Mouse (Mus musculus): Measurements from ENCODE around the gene Tas1r1. TPM values are rescaled to one million over a fixed set of nuclear protein-coding genes. Genes with fewer than 3 reads are reported as not detected.

Gene Tas1r1
- 1.2 and 1.3 TPM in 2 replicates for polyA plus RNA-seq (2014; fragmentation: Nextera tagmentation; extraction: Ambion mirVana)

GRCm38 (mm10) chr4:152038225-152038984, at the start of gene Tas1r1:
Gene Tas1r1 (minus strand): TSS chr4:152038568.
- peak within 1 kb of the TSS; percentile 99 for H3K4me3 ChIP-seq (replicated peaks; ENCODE audit: low read depth, low read length)
- H3K27ac ChIP-seq (replicated peaks; ENCODE audit: low read depth, low read length), result 0 out of 2 replicates have a peak within 1 kb of the TSS, but pooled peaks have one; percentile 41
- DNase-seq, result no peak
- 49% methylated on average over 10 of the region's 10 CpGs for WGBS
- no peaks in the 10 kb centered on the region for H3K9me3 ChIP-seq (ENCODE audit: control insufficient read depth, low read length)
- H3K4me2 ChIP-seq (ENCODE audit: low read length), result peak within 1 kb of the TSS; percentile 72
- peak within 1 kb of the TSS; percentile 84 for H3K9ac ChIP-seq (replicated peaks; ENCODE audit: low read length)
- H3K4me1 ChIP-seq (ENCODE audit: control insufficient read depth, insufficient read depth, low read length), result peaks cover 8% of the 10 kb centered on the region
- peaks cover 23% of the 10 kb centered on the region for H3K36me3 ChIP-seq (ENCODE audit: control insufficient read depth, insufficient read depth, low read length)
- ATAC-seq (ENCODE audit: low FRiP score, low TSS enrichment), result no peak
- H3K27me3 ChIP-seq (ENCODE audit: control insufficient read depth, insufficient read depth, low read length), result no peaks in the 10 kb centered on the region

- no peak overlapping the region for H3K4me3 ChIP-seq (replicated peaks; ENCODE audit: low read depth, low read length)
- H3K4me1 ChIP-seq (ENCODE audit: control insufficient read depth, insufficient read depth, low read length), result peaks cover 16% of the 10 kb centered on the region
- H3K36me3 ChIP-seq (ENCODE audit: control insufficient read depth, insufficient read depth, low read length), result no peaks in the 10 kb centered on the region
- H3K4me2 ChIP-seq (ENCODE audit: low read length), result peak overlapping the region; percentile 90; the same call in 1 of the 2 replicates
- 20% methylated on average over 4 of the region's 4 CpGs for WGBS
- no peaks in the 10 kb centered on the region for H3K9me3 ChIP-seq (ENCODE audit: control insufficient read depth, low read length)
- ATAC-seq (ENCODE audit: low FRiP score, low TSS enrichment) (no peak), DNase-seq (peak; percentile 37)
- no peak overlapping the region for H3K9ac ChIP-seq (replicated peaks; ENCODE audit: low read length)
- H3K27me3 ChIP-seq (ENCODE audit: control insufficient read depth, insufficient read depth, low read length), result no peaks in the 10 kb centered on the region; the same call in 1 of the 2 replicates
- H3K27ac ChIP-seq (replicated peaks; ENCODE audit: low read depth, low read length), result no peak overlapping the region
These were observed 49.8 kb upstream of the Tas1r1 start for GRCm38 (mm10) chr4:152088133-152088532.

GRCm38 (mm10) chr4:152087211-152088081, 49.1 kb upstream of the Tas1r1 start:
- 5% methylated on average over 12 of the region's 12 CpGs for WGBS
- peak; percentile 46; the same call in 1 of the 2 replicates for ATAC-seq (ENCODE audit: low FRiP score, low TSS enrichment)

GRCm38 (mm10) chr4:152086505-152087210, 48.3 kb upstream of the Tas1r1 start:
- WGBS, result under 1% methylated on average over 90 of the region's 92 CpGs
- peak; percentile 74 for DNase-seq

More at GRCm38 (mm10) chr4:152087211-152088081, 49.1 kb upstream of the Tas1r1 start:
- Histone ChIP-seq H3K4me1 (ENCODE audit: control insufficient read depth, insufficient read depth, low read length) (peaks cover 16% of the 10 kb centered on the region), H3K36me3 (ENCODE audit: control insufficient read depth, insufficient read depth, low read length) (no peaks in the 10 kb centered on the region), H3K9me3 (ENCODE audit: control insufficient read depth, low read length) (no peaks in the 10 kb centered on the region), H3K27me3 (ENCODE audit: control insufficient read depth, insufficient read depth, low read length) (no peaks in the 10 kb centered on the region; the same call in 1 of the 2 replicates), H3K4me3 (replicated peaks; ENCODE audit: low read depth, low read length) (peak overlapping the region; percentile 62), H3K9ac (replicated peaks; ENCODE audit: low read length) (peak overlapping the region; percentile 68), H3K27ac (replicated peaks; ENCODE audit: low read depth, low read length) (peak overlapping the region; percentile 26), H3K4me2 (ENCODE audit: low read length) (peak overlapping the region; percentile 90)
- peak; percentile 15 for DNase-seq

GRCm38 (mm10) chr4:152084616-152085015, 46.2 kb upstream of the Tas1r1 start:
- Histone ChIP-seq H3K27me3 (ENCODE audit: control insufficient read depth, insufficient read depth, low read length) (no peaks in the 10 kb centered on the region; the same call in 1 of the 2 replicates), H3K27ac (replicated peaks; ENCODE audit: low read depth, low read length) (no peak overlapping the region), H3K4me3 (replicated peaks; ENCODE audit: low read depth, low read length) (no peak overlapping the region), H3K4me2 (ENCODE audit: low read length) (no peak overlapping the region), H3K36me3 (ENCODE audit: control insufficient read depth, insufficient read depth, low read length) (no peaks in the 10 kb centered on the region), H3K9me3 (ENCODE audit: control insufficient read depth, low read length) (no peaks in the 10 kb centered on the region), H3K9ac (replicated peaks; ENCODE audit: low read length) (no peak overlapping the region), H3K4me1 (ENCODE audit: control insufficient read depth, insufficient read depth, low read length) (peaks cover 16% of the 10 kb centered on the region)
- DNase-seq, result no peak
- no peak for ATAC-seq (ENCODE audit: low FRiP score, low TSS enrichment)
- 93% methylated on average over 7 of the region's 7 CpGs for WGBS

More at GRCm38 (mm10) chr4:152086505-152087210, 48.3 kb upstream of the Tas1r1 start:
- ATAC-seq (ENCODE audit: low FRiP score, low TSS enrichment), result peak; percentile 60
- Histone ChIP-seq H3K27me3 (ENCODE audit: control insufficient read depth, insufficient read depth, low read length) (no peaks in the 10 kb centered on the region; the same call in 1 of the 2 replicates), H3K4me3 (replicated peaks; ENCODE audit: low read depth, low read length) (peak overlapping the region; percentile 62), H3K9me3 (ENCODE audit: control insufficient read depth, low read length) (no peaks in the 10 kb centered on the region), H3K4me1 (ENCODE audit: control insufficient read depth, insufficient read depth, low read length) (peaks cover 16% of the 10 kb centered on the region), H3K27ac (replicated peaks; ENCODE audit: low read depth, low read length) (peak overlapping the region; percentile 26), H3K9ac (replicated peaks; ENCODE audit: low read length) (peak overlapping the region; percentile 68), H3K36me3 (ENCODE audit: control insufficient read depth, insufficient read depth, low read length) (no peaks in the 10 kb centered on the region), H3K4me2 (ENCODE audit: low read length) (peak overlapping the region; percentile 90)

GRCm38 (mm10) chr4:152083611-152084220, 45.3 kb upstream of the Tas1r1 start:
- Histone ChIP-seq H3K4me3 (replicated peaks; ENCODE audit: low read depth, low read length) (no peak overlapping the region), H3K36me3 (ENCODE audit: control insufficient read depth, insufficient read depth, low read length) (no peaks in the 10 kb centered on the region), H3K27me3 (ENCODE audit: control insufficient read depth, insufficient read depth, low read length) (no peaks in the 10 kb centered on the region; the same call in 1 of the 2 replicates), H3K9ac (replicated peaks; ENCODE audit: low read length) (no peak overlapping the region), H3K9me3 (ENCODE audit: control insufficient read depth, low read length) (no peaks in the 10 kb centered on the region), H3K27ac (replicated peaks; ENCODE audit: low read depth, low read length) (no peak overlapping the region), H3K4me1 (ENCODE audit: control insufficient read depth, insufficient read depth, low read length) (peaks cover 16% of the 10 kb centered on the region), H3K4me2 (ENCODE audit: low read length) (no peak overlapping the region)
- DNase-seq, result no peak
- WGBS, result 66% methylated on average over 7 of the region's 7 CpGs
- no peak for ATAC-seq (ENCODE audit: low FRiP score, low TSS enrichment)

- H3K4me2 ChIP-seq (ENCODE audit: low read length), result no peak overlapping the region
- 62% methylated on average over 7 of the region's 7 CpGs for WGBS
- no peak overlapping the region for H3K27ac ChIP-seq (replicated peaks; ENCODE audit: low read depth, low read length)
- no peak for ATAC-seq (ENCODE audit: low FRiP score, low TSS enrichment)
- H3K4me3 ChIP-seq (replicated peaks; ENCODE audit: low read depth, low read length), result no peak overlapping the region
- no peaks in the 10 kb centered on the region; the same call in 1 of the 2 replicates for H3K27me3 ChIP-seq (ENCODE audit: control insufficient read depth, insufficient read depth, low read length)
- no peaks in the 10 kb centered on the region for H3K9me3 ChIP-seq (ENCODE audit: control insufficient read depth, low read length)
- no peak overlapping the region for H3K9ac ChIP-seq (replicated peaks; ENCODE audit: low read length)
- H3K4me1 ChIP-seq (ENCODE audit: control insufficient read depth, insufficient read depth, low read length), result no peaks in the 10 kb centered on the region
- no peak for DNase-seq
- H3K36me3 ChIP-seq (ENCODE audit: control insufficient read depth, insufficient read depth, low read length), result no peaks in the 10 kb centered on the region
These were observed 41.6 kb upstream of the Tas1r1 start for GRCm38 (mm10) chr4:152079931-152080330.

GRCm38 (mm10) chr4:152079261-152079660, 40.9 kb upstream of the Tas1r1 start:
- Histone ChIP-seq H3K9me3 (ENCODE audit: control insufficient read depth, low read length) (no peaks in the 10 kb centered on the region), H3K4me2 (ENCODE audit: low read length) (no peak overlapping the region), H3K27ac (replicated peaks; ENCODE audit: low read depth, low read length) (no peak overlapping the region), H3K4me1 (ENCODE audit: control insufficient read depth, insufficient read depth, low read length) (no peaks in the 10 kb centered on the region), H3K27me3 (ENCODE audit: control insufficient read depth, insufficient read depth, low read length) (no peaks in the 10 kb centered on the region), H3K4me3 (replicated peaks; ENCODE audit: low read depth, low read length) (no peak overlapping the region), H3K9ac (replicated peaks; ENCODE audit: low read length) (no peak overlapping the region), H3K36me3 (ENCODE audit: control insufficient read depth, insufficient read depth, low read length) (no peaks in the 10 kb centered on the region)
- no peak for ATAC-seq (ENCODE audit: low FRiP score, low TSS enrichment)
- 92% methylated on average over 3 of the region's 3 CpGs for WGBS
- DNase-seq, result no peak

Data from midbrain, embryonic 14.5 days (tissue).